Mouse (Mus musculus): ENCODE results near the gene Tlx3.

The Tlx3 gene

GRCm38 (mm10) chr11:33203383-33204328 is at the start of gene Tlx3:
Gene Tlx3 (minus strand): TSS chr11:33203589.
- no peak for DNase-seq

GRCm38 (mm10) chr11:33240295-33240694 is 36.9 kb upstream of the Tlx3 start:
- no peak for DNase-seq

- no peak for DNase-seq
These were observed 30.7 kb upstream of the Tlx3 start for GRCm38 (mm10) chr11:33234134-33234533.

- DNase-seq, result no peak
These were observed 28.7 kb upstream of the Tlx3 start for GRCm38 (mm10) chr11:33232056-33232455.

- no peak for DNase-seq
These were observed 24.8 kb upstream of the Tlx3 start for GRCm38 (mm10) chr11:33228186-33228585.

GRCm38 (mm10) chr11:33226516-33226915 is 23.1 kb upstream of the Tlx3 start:
- DNase-seq, result no peak

- peak; percentile 20 for DNase-seq
These were observed 18.4 kb upstream of the Tlx3 start for GRCm38 (mm10) chr11:33221566-33222365.

- no peak for DNase-seq
These were observed 17.4 kb upstream of the Tlx3 start for GRCm38 (mm10) chr11:33220763-33221162.

- no peak for DNase-seq
These were observed 14.1 kb upstream of the Tlx3 start for GRCm38 (mm10) chr11:33217384-33218079.

GRCm38 (mm10) chr11:33207411-33207810 is 4.0 kb upstream of the Tlx3 start:
- DNase-seq, result no peak

GRCm38 (mm10) chr11:33204966-33205365 is 1.6 kb upstream of the Tlx3 start:
- DNase-seq, result no peak

- no peak for DNase-seq
These were observed 928 bp upstream of the Tlx3 start for GRCm38 (mm10) chr11:33204329-33204705.

- no peak for DNase-seq
These were observed 417 bp downstream of the Tlx3 start for GRCm38 (mm10) chr11:33202972-33203371.

- no peak for DNase-seq
These were observed 1.1 kb downstream of the Tlx3 start for GRCm38 (mm10) chr11:33202296-33202695.

- no peak for DNase-seq
These were observed 1.8 kb downstream of the Tlx3 start for GRCm38 (mm10) chr11:33201626-33202010.

- DNase-seq, result no peak
These were observed 2.4 kb downstream of the Tlx3 start for GRCm38 (mm10) chr11:33200764-33201625.

- no peak for DNase-seq
These were observed 3.3 kb downstream of the Tlx3 start for GRCm38 (mm10) chr11:33199906-33200763.

GRCm38 (mm10) chr11:33199117-33199514 is 4.3 kb downstream of the Tlx3 start:
- DNase-seq, result no peak

GRCm38 (mm10) chr11:33198351-33199116 is 4.9 kb downstream of the Tlx3 start:
- no peak for DNase-seq

GRCm38 (mm10) chr11:33197673-33198072 is 5.7 kb downstream of the Tlx3 start:
- no peak for DNase-seq
